Mouse (Mus musculus) ES-Bruce4 (cell line): ENCODE data around the gene Tpr.

ENCODE experiments used
- CTCF ChIP-seq: IDR thresholded peaks from one replicate; pipeline ENCODE4 v1.8.1; 2011; ENCODE audit warnings: low read depth, low read length
- POLR2A ChIP-seq: IDR thresholded peaks from one replicate; pipeline ENCODE4 v1.8.1; 2011; ENCODE audit warnings: low read length; ENCODE audit not compliant: insufficient read depth

DNA sequence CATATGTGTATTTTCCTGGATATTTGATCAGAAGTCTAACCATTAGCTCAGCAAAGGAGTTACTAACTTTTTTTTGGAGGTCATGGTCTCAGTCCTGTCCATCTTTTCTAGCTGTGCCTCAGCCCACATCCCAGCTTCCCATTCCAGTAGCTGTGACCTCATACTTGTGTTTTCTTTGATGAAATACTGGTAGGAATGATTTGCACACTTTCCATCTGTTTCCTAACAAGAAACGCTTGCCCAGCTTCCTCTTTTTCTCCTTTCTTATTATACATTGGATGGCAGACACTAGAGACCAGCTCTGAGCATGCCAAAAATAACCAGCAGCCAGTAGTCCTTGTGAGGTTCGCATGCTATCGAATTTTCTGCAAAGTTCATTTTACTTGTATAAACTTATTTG lies 77.4 kb downstream of the Tpr start:
- TF ChIP-seq CTCF (no peak), POLR2A (no peak)
